Mouse (Mus musculus) stomach, embryonic 14.5 days (tissue): ENCODE results near the gene Fbf1. TPM values are rescaled to one million over a fixed set of nuclear protein-coding genes. Genes with fewer than 3 reads are reported as not detected.
"Not testable (repeated sequence)": the region's sequence is repeated elsewhere in the genome, so short reads cannot be mapped to it uniquely, and the experiment has no call there.

Experiments used
- ATAC-seq: fragments of 200-750 bp; cut with Nextera tagmentation; 2 replicates; pipeline ENCODE4 v1.8.0; 2017; ENCODE audit warnings: low read depth, moderate TSS enrichment; ENCODE audit not compliant: insufficient number of reproducible peaks, insufficient read depth, low FRiP score
- H3K27ac ChIP-seq: fragments of 300-500 bp; sonication (generic); 2 replicates; pipeline ENCODE4 v1.5.1; 2014; ENCODE audit warnings: mild to moderate bottlenecking, low read length, moderate library complexity, mixed read lengths
- H3K27me3 ChIP-seq: fragments of 300-500 bp; sonication (generic); 2 replicates; pipeline ENCODE4 v1.6.1; 2014; ENCODE audit warnings: low read length, control low read depth, mixed read lengths; ENCODE audit not compliant: control insufficient read depth, insufficient read depth
- H3K36me3 ChIP-seq: fragments of 300-500 bp; sonication (generic); 2 replicates; pipeline ENCODE4 v1.6.1; 2014; ENCODE audit warnings: mild to moderate bottlenecking, control low read depth, low read length, moderate library complexity, mixed read lengths; ENCODE audit not compliant: control insufficient read depth, insufficient read depth
- H3K4me1 ChIP-seq: fragments of 300-500 bp; sonication (generic); 2 replicates; pipeline ENCODE4 v1.6.1; 2014; ENCODE audit warnings: low read length, control low read depth, mixed read lengths; ENCODE audit not compliant: control insufficient read depth, insufficient read depth
- H3K4me2 ChIP-seq: fragments of 300-500 bp; sonication (generic); replicated peaks from 2 replicates; pipeline ENCODE4 v1.6.1; 2014; ENCODE audit warnings: low read depth, low read length, control low read depth
- H3K4me3 ChIP-seq: fragments of 300-500 bp; sonication (generic); 2 replicates; pipeline ENCODE4 v1.5.1; 2014; ENCODE audit warnings: low read depth, low read length, control low read depth
- H3K9ac ChIP-seq: fragments of 300-500 bp; sonication (generic); replicated peaks from 2 replicates; pipeline ENCODE4 v1.6.1; 2014; ENCODE audit warnings: low read depth, mild to moderate bottlenecking, control low read depth, low read length, moderate library complexity, mixed read lengths
- H3K9me3 ChIP-seq: fragments of 300-500 bp; sonication (generic); 2 replicates; pipeline ENCODE4 v1.6.1; 2016; ENCODE audit warnings: low read depth, low read length, control low read depth; ENCODE audit not compliant: control insufficient read depth
- WGBS: fragments of 180-500 bp; shearing (Covaris S2); extraction: QIAGEN DNeasy Blood & Tissue Kit; methylation state at CpG from one replicate; pipeline ENCODE4 v1.1.7; 2014; 5-methylcytosine and 5-hydroxymethylcytosine counted together
- polyA plus RNA-seq: library from polyadenylated mRNA; unstranded; fragments of >200 nt; fragmentation: Nextera tagmentation; extraction: Ambion mirVana; gene quantifications from 2 replicates; pipeline ENCODE4 v1.2.1, GENCODE M21; 2014

Gene Fbf1
- polyA plus RNA-seq, 1 experiment from 2014 or later = 29.3 TPM

- no peaks in the 10 kb centered on the region for H3K27me3 ChIP-seq
- no peaks in the 10 kb centered on the region for H3K36me3 ChIP-seq
- no peak overlapping the region for H3K4me3 ChIP-seq
- H3K4me1 ChIP-seq = peaks cover 53% of the 10 kb centered on the region
- H3K27ac ChIP-seq = peak overlapping the region; percentile 58; the same call in 1 of the 2 replicates
- H3K4me2 ChIP-seq = no peak overlapping the region
- ATAC-seq = no peak
- no peak overlapping the region for H3K9ac ChIP-seq
- 87% methylated on average over 6 of the region's 6 CpGs for WGBS
- H3K9me3 ChIP-seq = no peaks in the 10 kb centered on the region
Measured at GRCm38 (mm10) chr11:116099462-116099861, 68.5 kb downstream of the Fbf1 start.

- Histone ChIP-seq H3K4me2 (no peak overlapping the region), H3K27me3 (no peaks in the 10 kb centered on the region), H3K9ac (no peak overlapping the region), H3K36me3 (no peaks in the 10 kb centered on the region), H3K27ac (peak overlapping the region; percentile 58; the same call in 1 of the 2 replicates), H3K4me3 (no peak overlapping the region), H3K4me1 (peaks cover 47% of the 10 kb centered on the region), H3K9me3 (no peaks in the 10 kb centered on the region)
- WGBS = 70% methylated on average over 14 of the region's 14 CpGs
- ATAC-seq = no peak
Measured at GRCm38 (mm10) chr11:116098711-116099460, 69.1 kb downstream of the Fbf1 start.

- no peaks in the 10 kb centered on the region for H3K9me3 ChIP-seq
- H3K27me3 ChIP-seq = no peaks in the 10 kb centered on the region
- H3K4me2 ChIP-seq = no peak overlapping the region
- H3K9ac ChIP-seq = no peak overlapping the region
- no peak overlapping the region for H3K4me3 ChIP-seq
- no peak for ATAC-seq
- H3K36me3 ChIP-seq = no peaks in the 10 kb centered on the region
- H3K4me1 ChIP-seq = peaks cover 24% of the 10 kb centered on the region
- 87% methylated on average over 5 of the region's 5 CpGs for WGBS
- H3K27ac ChIP-seq = no peak overlapping the region
Measured at GRCm38 (mm10) chr11:116096213-116097108, 71.5 kb downstream of the Fbf1 start.

GRCm38 (mm10) chr11:116095573-116095972, 72.4 kb downstream of the Fbf1 start:
- H3K4me1 ChIP-seq = peaks cover 15% of the 10 kb centered on the region
- no peak for ATAC-seq
- no peak overlapping the region for H3K27ac ChIP-seq
- H3K4me3 ChIP-seq = no peak overlapping the region
- H3K27me3 ChIP-seq = no peaks in the 10 kb centered on the region
- H3K9ac ChIP-seq = no peak overlapping the region
- 73% methylated on average over 3 of the region's 3 CpGs for WGBS
- no peak overlapping the region for H3K4me2 ChIP-seq
- H3K36me3 ChIP-seq = no peaks in the 10 kb centered on the region
- no peaks in the 10 kb centered on the region for H3K9me3 ChIP-seq

GRCm38 (mm10) chr11:116093771-116094565, 74.0 kb downstream of the Fbf1 start:
- H3K9ac ChIP-seq = no peak overlapping the region
- WGBS = 41% methylated on average over 16 of the region's 16 CpGs
- no peaks in the 10 kb centered on the region for H3K36me3 ChIP-seq
- no peak overlapping the region for H3K27ac ChIP-seq
- peaks cover under 1% of the 10 kb centered on the region; the same call in 1 of the 2 replicates for H3K4me1 ChIP-seq
- H3K27me3 ChIP-seq = no peaks in the 10 kb centered on the region
- H3K9me3 ChIP-seq = no peaks in the 10 kb centered on the region
- H3K4me2 ChIP-seq = no peak overlapping the region
- H3K4me3 ChIP-seq = no peak overlapping the region
- ATAC-seq = no peak

- H3K27me3 ChIP-seq, H3K4me2 ChIP-seq, ATAC-seq, H3K4me3 ChIP-seq, H3K9me3 ChIP-seq, H3K9ac ChIP-seq, H3K36me3 ChIP-seq, H3K4me1 ChIP-seq, H3K27ac ChIP-seq: not testable (repeated sequence)
- 86% methylated on average over 6 of the region's 6 CpGs for WGBS
Measured at GRCm38 (mm10) chr11:116092959-116093358, 75.0 kb downstream of the Fbf1 start.

Other genes with a start within 250 kb of the Fbf1 start
- gene Sap30bp, start 234.9 kb downstream of the Fbf1 start, polyA plus RNA-seq = 35.8 and 43.6 TPM in 2 replicates
- 19.6 and 20.2 TPM in 2 replicates for gene Recql5, start 234.7 kb downstream of the Fbf1 start, polyA plus RNA-seq
- gene Itgb4, start 193.5 kb downstream of the Fbf1 start, polyA plus RNA-seq = 10.2 and 10.7 TPM in 2 replicates
- 157 and 164 TPM in 2 replicates for gene Galk1, start 155.4 kb downstream of the Fbf1 start, polyA plus RNA-seq
- 1,982 and 2,067 TPM in 2 replicates for gene H3f3b, start 140.2 kb downstream of the Fbf1 start, polyA plus RNA-seq
- gene Unk, start 137.8 kb downstream of the Fbf1 start, polyA plus RNA-seq = 29.2 and 31.6 TPM in 2 replicates
- gene Unc13d, start 90.2 kb downstream of the Fbf1 start, polyA plus RNA-seq = 3.7 and 4.7 TPM in 2 replicates
- 74.0 and 82.4 TPM in 2 replicates for gene Wbp2, start 81.2 kb downstream of the Fbf1 start, polyA plus RNA-seq
- gene Trim47, start 41.0 kb downstream of the Fbf1 start, polyA plus RNA-seq = 12.2 and 17.3 TPM in 2 replicates
- 5.0 and 6.4 TPM in 2 replicates for gene Trim65, start 37.0 kb downstream of the Fbf1 start, polyA plus RNA-seq
- 93.9 and 94.2 TPM in 2 replicates for gene Mrpl38, start 29.3 kb downstream of the Fbf1 start, polyA plus RNA-seq
- gene Ten1, start 30.7 kb upstream of the Fbf1 start, polyA plus RNA-seq = 80.9 and 81.3 TPM in 2 replicates
- 29.0 and 29.6 TPM in 2 replicates for gene Acox1, start 30.9 kb upstream of the Fbf1 start, polyA plus RNA-seq
- 5.0 and 6.0 TPM in 2 replicates for gene Evpl, start 69.9 kb upstream of the Fbf1 start, polyA plus RNA-seq
- 71.8 and 74.2 TPM in 2 replicates for gene Srp68, start 106.1 kb upstream of the Fbf1 start, polyA plus RNA-seq
- gene Galr2, start 112.8 kb upstream of the Fbf1 start, polyA plus RNA-seq = 0.13 and 0.15 TPM in 2 replicates
- 67.3 and 72.7 TPM in 2 replicates for gene Exoc7, start 139.1 kb upstream of the Fbf1 start, polyA plus RNA-seq
- gene Foxj1, start 167.2 kb upstream of the Fbf1 start, polyA plus RNA-seq = 0.17 and 0.34 TPM in 2 replicates
- gene Rnf157, start 244.9 kb upstream of the Fbf1 start, polyA plus RNA-seq = 9.8 and 12.8 TPM in 2 replicates